Mouse (Mus musculus): ENCODE results near the gene Rab36. TPM values are rescaled to one million over a fixed set of nuclear protein-coding genes. Genes with fewer than 3 reads are reported as not detected.

Rab36 gene
- polyA plus RNA-seq, 1 experiment from 2014 or later, result 7.3 TPM

GRCm38 (mm10) chr10:75061341-75062188, 24.7 kb downstream of the Rab36 start:
- H3K27ac ChIP-seq (ENCODE audit: low read length), result peak overlapping the region; percentile 14; the same call in 1 of the 2 replicates
- no peaks in the 10 kb centered on the region for H3K36me3 ChIP-seq (ENCODE audit: control insufficient read depth, insufficient read depth, low read length)
- H3K4me2 ChIP-seq (ENCODE audit: low read depth, low read length), result peak overlapping the region; percentile 65
- peak overlapping the region; percentile 93 for H3K9ac ChIP-seq (ENCODE audit: low read length)
- peaks cover 41% of the 10 kb centered on the region for H3K4me1 ChIP-seq (ENCODE audit: control insufficient read depth, insufficient read depth, low read length)
- 4% methylated on average over 71 of the region's 71 CpGs for WGBS
- no peaks in the 10 kb centered on the region for H3K9me3 ChIP-seq (replicated peaks; ENCODE audit: control insufficient read depth, low read length)
- H3K27me3 ChIP-seq (ENCODE audit: control insufficient read depth, insufficient read depth, low read length), result no peaks in the 10 kb centered on the region
- no peak for ATAC-seq (ENCODE audit: insufficient read depth, low FRiP score)
- H3K4me3 ChIP-seq (replicated peaks; ENCODE audit: low read length), result peak overlapping the region; percentile 86

- no peak overlapping the region for H3K27ac ChIP-seq (ENCODE audit: low read length)
- peaks cover 41% of the 10 kb centered on the region for H3K4me1 ChIP-seq (ENCODE audit: control insufficient read depth, insufficient read depth, low read length)
- H3K4me2 ChIP-seq (ENCODE audit: low read depth, low read length), result peak overlapping the region; percentile 65
- H3K9ac ChIP-seq (ENCODE audit: low read length), result peak overlapping the region; percentile 93
- no peaks in the 10 kb centered on the region for H3K36me3 ChIP-seq (ENCODE audit: control insufficient read depth, insufficient read depth, low read length)
- no peaks in the 10 kb centered on the region for H3K9me3 ChIP-seq (replicated peaks; ENCODE audit: control insufficient read depth, low read length)
- H3K27me3 ChIP-seq (ENCODE audit: control insufficient read depth, insufficient read depth, low read length), result no peaks in the 10 kb centered on the region
- peak overlapping the region; percentile 86 for H3K4me3 ChIP-seq (replicated peaks; ENCODE audit: low read length)
- no peak for ATAC-seq (ENCODE audit: insufficient read depth, low FRiP score)
- 20% methylated on average over 6 of the region's 6 CpGs for WGBS
These were observed 25.3 kb downstream of the Rab36 start for GRCm38 (mm10) chr10:75062189-75062561.

- Histone ChIP-seq H3K4me3 (replicated peaks; ENCODE audit: low read length) (peak overlapping the region; percentile 86), H3K27ac (ENCODE audit: low read length) (no peak overlapping the region), H3K4me1 (ENCODE audit: control insufficient read depth, insufficient read depth, low read length) (peaks cover 43% of the 10 kb centered on the region), H3K27me3 (ENCODE audit: control insufficient read depth, insufficient read depth, low read length) (no peaks in the 10 kb centered on the region), H3K36me3 (ENCODE audit: control insufficient read depth, insufficient read depth, low read length) (no peaks in the 10 kb centered on the region), H3K4me2 (ENCODE audit: low read depth, low read length) (peak overlapping the region; percentile 65), H3K9me3 (replicated peaks; ENCODE audit: control insufficient read depth, low read length) (no peaks in the 10 kb centered on the region), H3K9ac (ENCODE audit: low read length) (no peak overlapping the region; the same call in 1 of the 2 replicates)
- 35% methylated on average over 6 of the region's 6 CpGs for WGBS
- ATAC-seq (ENCODE audit: insufficient read depth, low FRiP score), result no peak
These were observed 25.8 kb downstream of the Rab36 start for GRCm38 (mm10) chr10:75062621-75063020.

- Histone ChIP-seq H3K36me3 (ENCODE audit: control insufficient read depth, insufficient read depth, low read length) (no peaks in the 10 kb centered on the region), H3K9me3 (replicated peaks; ENCODE audit: control insufficient read depth, low read length) (no peaks in the 10 kb centered on the region), H3K27me3 (ENCODE audit: control insufficient read depth, insufficient read depth, low read length) (no peaks in the 10 kb centered on the region), H3K4me2 (ENCODE audit: low read depth, low read length) (peak overlapping the region; percentile 65), H3K9ac (ENCODE audit: low read length) (peak overlapping the region; percentile 52), H3K27ac (ENCODE audit: low read length) (no peak overlapping the region), H3K4me1 (ENCODE audit: control insufficient read depth, insufficient read depth, low read length) (peaks cover 50% of the 10 kb centered on the region), H3K4me3 (replicated peaks; ENCODE audit: low read length) (peak overlapping the region; percentile 86)
- 39% methylated on average over 12 of the region's 12 CpGs for WGBS
- ATAC-seq (ENCODE audit: insufficient read depth, low FRiP score), result no peak
These were observed 26.6 kb downstream of the Rab36 start for GRCm38 (mm10) chr10:75063301-75063965.

GRCm38 (mm10) chr10:75065691-75066090, 28.8 kb downstream of the Rab36 start:
- Histone ChIP-seq H3K9ac (ENCODE audit: low read length) (no peak overlapping the region), H3K9me3 (replicated peaks; ENCODE audit: control insufficient read depth, low read length) (no peaks in the 10 kb centered on the region), H3K27me3 (ENCODE audit: control insufficient read depth, insufficient read depth, low read length) (no peaks in the 10 kb centered on the region), H3K4me3 (replicated peaks; ENCODE audit: low read length) (no peak overlapping the region), H3K4me1 (ENCODE audit: control insufficient read depth, insufficient read depth, low read length) (peaks cover 61% of the 10 kb centered on the region), H3K27ac (ENCODE audit: low read length) (no peak overlapping the region), H3K36me3 (ENCODE audit: control insufficient read depth, insufficient read depth, low read length) (no peaks in the 10 kb centered on the region), H3K4me2 (ENCODE audit: low read depth, low read length) (no peak overlapping the region)
- no peak; the same call in 1 of the 2 replicates for ATAC-seq (ENCODE audit: insufficient read depth, low FRiP score)
- WGBS, result 76% methylated on average over 6 of the region's 6 CpGs

GRCm38 (mm10) chr10:75067446-75067845, 30.6 kb downstream of the Rab36 start:
- Histone ChIP-seq H3K4me2 (ENCODE audit: low read depth, low read length) (no peak overlapping the region), H3K4me3 (replicated peaks; ENCODE audit: low read length) (no peak overlapping the region), H3K27me3 (ENCODE audit: control insufficient read depth, insufficient read depth, low read length) (no peaks in the 10 kb centered on the region), H3K9ac (ENCODE audit: low read length) (no peak overlapping the region), H3K36me3 (ENCODE audit: control insufficient read depth, insufficient read depth, low read length) (no peaks in the 10 kb centered on the region), H3K4me1 (ENCODE audit: control insufficient read depth, insufficient read depth, low read length) (peaks cover 52% of the 10 kb centered on the region), H3K9me3 (replicated peaks; ENCODE audit: control insufficient read depth, low read length) (no peaks in the 10 kb centered on the region), H3K27ac (ENCODE audit: low read length) (no peak overlapping the region)
- ATAC-seq (ENCODE audit: insufficient read depth, low FRiP score), result no peak

GRCm38 (mm10) chr10:75068086-75068485, 31.2 kb downstream of the Rab36 start:
- Histone ChIP-seq H3K27ac (ENCODE audit: low read length) (no peak overlapping the region), H3K4me2 (ENCODE audit: low read depth, low read length) (no peak overlapping the region), H3K9ac (ENCODE audit: low read length) (no peak overlapping the region; the same call in 1 of the 2 replicates), H3K4me1 (ENCODE audit: control insufficient read depth, insufficient read depth, low read length) (peaks cover 45% of the 10 kb centered on the region), H3K27me3 (ENCODE audit: control insufficient read depth, insufficient read depth, low read length) (no peaks in the 10 kb centered on the region), H3K4me3 (replicated peaks; ENCODE audit: low read length) (no peak overlapping the region), H3K9me3 (replicated peaks; ENCODE audit: control insufficient read depth, low read length) (no peaks in the 10 kb centered on the region), H3K36me3 (ENCODE audit: control insufficient read depth, insufficient read depth, low read length) (no peaks in the 10 kb centered on the region)
- 28% methylated on average over 2 of the region's 2 CpGs for WGBS
- no peak for ATAC-seq (ENCODE audit: insufficient read depth, low FRiP score)

- ATAC-seq (ENCODE audit: insufficient read depth, low FRiP score), result no peak
These were observed 31.9 kb downstream of the Rab36 start for GRCm38 (mm10) chr10:75068624-75069328.

More at GRCm38 (mm10) chr10:75068624-75069328, 31.9 kb downstream of the Rab36 start:
- Histone ChIP-seq H3K4me2 (ENCODE audit: low read depth, low read length) (peak overlapping the region; percentile 20; the same call in 1 of the 2 replicates), H3K4me1 (ENCODE audit: control insufficient read depth, insufficient read depth, low read length) (peaks cover 38% of the 10 kb centered on the region), H3K9ac (ENCODE audit: low read length) (no peak overlapping the region), H3K4me3 (replicated peaks; ENCODE audit: low read length) (no peak overlapping the region), H3K27me3 (ENCODE audit: control insufficient read depth, insufficient read depth, low read length) (no peaks in the 10 kb centered on the region), H3K36me3 (ENCODE audit: control insufficient read depth, insufficient read depth, low read length) (no peaks in the 10 kb centered on the region), H3K27ac (ENCODE audit: low read length) (no peak overlapping the region), H3K9me3 (replicated peaks; ENCODE audit: control insufficient read depth, low read length) (no peaks in the 10 kb centered on the region)
- 31% methylated on average over 12 of the region's 12 CpGs for WGBS

Data from stomach, embryonic 16.5 days (tissue).